Mouse (Mus musculus): ENCODE measurements around the gene Rps6ka2.
"Not testable (repeated sequence)": the region's sequence is repeated elsewhere in the genome, so short reads cannot be mapped to it uniquely, and the experiment has no call there.

Gene Rps6ka2

DNA sequence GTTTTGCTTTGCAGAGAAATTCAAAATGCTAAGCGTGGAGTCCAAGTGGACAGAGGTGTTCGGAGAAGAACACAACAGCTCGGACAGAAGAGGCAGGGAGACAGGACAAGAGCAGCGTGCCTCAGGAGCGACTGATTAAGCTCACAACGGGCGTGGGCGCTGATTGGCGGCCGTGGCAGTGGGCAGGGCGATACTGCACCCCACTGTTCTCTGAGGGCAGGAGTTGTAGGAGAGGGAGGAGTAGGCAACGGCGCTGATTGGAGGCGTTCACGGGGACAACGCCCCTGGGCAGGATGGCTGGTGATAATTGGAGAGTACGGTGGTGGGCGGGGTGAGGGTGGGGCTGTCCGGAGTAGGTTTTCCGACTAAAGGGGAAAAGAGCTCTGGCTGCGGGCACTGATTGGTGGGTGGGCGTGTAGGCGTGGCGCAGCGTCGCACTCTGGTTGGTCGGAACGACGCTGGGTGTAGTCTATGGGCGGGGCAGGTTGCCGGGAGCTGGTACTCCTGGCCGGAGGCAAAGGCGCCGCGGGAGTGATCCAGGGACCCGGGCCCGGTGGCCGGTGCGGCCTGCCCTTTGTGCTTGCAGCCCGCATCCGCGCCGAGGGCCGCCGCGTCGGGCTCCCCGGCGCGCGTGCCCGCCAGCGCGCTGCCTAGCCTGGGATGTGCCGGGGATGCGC, at the start of gene Rps6ka2:
Gene Rps6ka2, plus strand, starts transcription at position 489 of the 677 bp plus-strand sequence.
- DNase-seq: peak; percentile 97

DNA sequence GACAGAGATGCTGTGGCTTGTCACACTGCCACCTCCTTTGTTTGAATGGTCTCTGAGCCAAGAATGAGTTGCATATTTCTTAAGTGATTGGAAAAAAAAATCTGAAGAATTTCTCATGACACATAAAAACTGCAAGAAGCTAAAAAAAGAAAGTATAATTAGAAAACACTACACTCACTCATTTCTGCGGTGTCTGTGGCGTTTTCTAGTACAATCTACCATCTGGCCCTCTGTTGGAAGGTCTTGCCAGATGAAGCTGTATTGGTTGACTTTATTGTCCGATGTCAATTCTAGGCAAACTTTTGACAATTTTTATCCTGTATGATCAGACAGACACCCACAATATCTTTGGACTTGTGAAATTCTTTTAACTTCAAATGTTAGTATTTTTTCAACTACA, 49.1 kb upstream of the Rps6ka2 start:
- not testable (repeated sequence) for DNase-seq

DNA sequence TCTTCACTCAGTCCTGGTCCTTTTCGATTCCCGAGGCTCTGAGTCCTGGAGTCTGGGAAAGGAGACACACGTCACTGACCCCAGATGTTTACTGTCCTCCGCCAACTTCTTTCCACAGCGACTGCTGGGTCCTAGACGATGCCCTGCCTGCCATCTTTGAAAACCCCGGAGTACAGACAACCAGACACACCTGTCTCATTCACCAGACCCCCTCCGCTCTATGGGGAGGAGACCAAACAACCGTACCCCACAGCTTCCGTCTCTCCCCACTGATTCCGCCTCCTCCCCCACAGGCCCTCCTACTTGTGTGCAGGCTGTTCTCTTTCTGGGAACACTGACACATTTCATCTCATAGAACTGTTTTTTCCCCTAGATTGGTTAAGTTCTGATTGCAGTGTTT, 47.4 kb upstream of the Rps6ka2 start:
- DNase-seq: not testable (repeated sequence)

DNA sequence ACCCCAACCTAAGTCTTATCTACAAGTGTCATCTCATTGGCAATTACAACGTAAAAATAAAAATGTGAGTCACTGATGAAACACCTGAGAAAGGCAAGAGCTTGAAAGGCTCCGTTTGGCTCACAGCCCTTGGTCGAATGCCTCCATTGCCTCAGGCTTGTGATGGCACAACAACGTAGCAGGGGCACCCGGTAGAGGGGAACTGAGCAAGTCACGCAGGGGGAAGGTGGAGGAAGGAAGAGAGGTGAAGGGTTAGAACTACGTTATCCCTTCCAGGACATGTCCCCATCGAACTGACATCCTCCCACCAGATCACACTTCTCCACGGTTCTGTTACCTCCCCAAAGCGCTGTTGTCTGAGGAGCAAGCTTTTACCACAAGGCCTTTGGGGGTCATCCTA, 43.4 kb upstream of the Rps6ka2 start:
- not testable (repeated sequence) for DNase-seq

DNA sequence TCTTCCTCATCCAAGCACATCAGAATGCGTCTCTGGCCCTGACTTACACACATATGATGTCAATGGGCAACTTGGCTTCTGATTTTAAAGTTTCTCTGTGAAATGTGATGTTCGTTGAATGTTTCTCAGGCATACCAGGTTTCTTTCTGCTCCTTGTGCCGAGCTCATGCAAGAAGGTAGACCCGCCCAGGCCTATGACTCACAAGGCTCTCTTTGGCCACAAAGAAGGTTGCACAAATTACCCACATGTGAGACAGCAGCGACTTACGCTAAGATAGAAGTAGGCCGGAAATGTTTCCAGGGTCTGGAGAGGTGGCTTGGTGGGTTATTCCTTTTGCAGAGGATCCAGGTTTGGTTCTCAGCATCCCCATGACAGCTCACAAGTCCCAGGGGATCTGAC, 35.9 kb upstream of the Rps6ka2 start:
- DNase-seq: not testable (repeated sequence)

DNA sequence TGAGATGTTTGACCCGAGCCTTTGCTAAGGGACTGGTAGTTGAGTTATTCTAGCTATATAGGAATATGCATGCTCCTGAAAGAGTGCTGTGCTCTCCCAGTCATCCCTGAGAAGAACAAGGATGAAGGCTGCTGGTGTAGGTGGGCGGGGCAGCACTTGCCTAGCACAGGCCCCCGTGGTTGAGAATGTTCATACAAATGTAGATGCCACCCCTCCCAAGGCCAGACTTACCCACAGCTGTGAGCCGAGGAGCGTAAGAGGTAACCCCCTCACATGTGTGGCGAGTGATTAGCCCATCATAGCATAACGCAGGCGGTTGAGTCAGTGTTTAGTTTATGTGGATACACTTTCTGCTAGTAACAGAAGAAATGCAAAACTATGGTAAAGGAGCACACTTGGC, 34.6 kb upstream of the Rps6ka2 start:
- not testable (repeated sequence) for DNase-seq

DNA sequence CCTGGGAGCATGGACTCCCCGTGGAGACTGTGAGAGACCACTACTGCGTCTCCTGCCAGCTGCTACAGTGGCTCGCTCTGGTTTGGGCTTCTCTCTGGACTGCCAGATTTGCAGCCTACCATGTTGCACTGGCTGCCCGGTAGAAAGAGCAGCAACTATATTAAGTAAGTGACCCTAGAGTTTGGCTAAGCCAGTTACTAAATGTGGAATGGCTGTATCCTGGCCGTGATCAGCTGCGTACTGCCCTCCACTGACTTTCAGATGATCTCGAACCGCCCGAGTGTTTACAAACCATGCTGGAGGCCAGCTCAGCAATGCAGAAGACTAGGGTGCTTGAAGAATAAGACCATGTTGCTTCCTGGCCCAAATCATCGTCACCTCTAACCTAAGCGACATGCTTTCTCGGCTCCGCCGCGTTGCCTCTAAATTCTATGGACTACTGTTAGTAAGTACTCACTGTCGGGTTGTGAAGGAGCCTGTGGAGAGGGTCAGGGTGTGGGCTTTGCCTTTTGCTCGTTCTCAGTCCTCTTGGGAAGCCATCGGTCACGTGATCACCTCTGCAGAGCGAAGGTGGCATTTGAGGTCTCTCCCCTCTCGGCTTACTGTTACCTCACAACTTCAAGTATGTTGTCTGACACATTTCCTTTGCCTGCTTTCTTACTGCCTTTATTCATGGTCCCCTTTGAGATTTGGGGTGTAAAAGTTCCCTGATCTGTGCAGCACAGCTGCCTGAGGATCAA, 31.6 kb upstream of the Rps6ka2 start:
- no peak for DNase-seq

DNA sequence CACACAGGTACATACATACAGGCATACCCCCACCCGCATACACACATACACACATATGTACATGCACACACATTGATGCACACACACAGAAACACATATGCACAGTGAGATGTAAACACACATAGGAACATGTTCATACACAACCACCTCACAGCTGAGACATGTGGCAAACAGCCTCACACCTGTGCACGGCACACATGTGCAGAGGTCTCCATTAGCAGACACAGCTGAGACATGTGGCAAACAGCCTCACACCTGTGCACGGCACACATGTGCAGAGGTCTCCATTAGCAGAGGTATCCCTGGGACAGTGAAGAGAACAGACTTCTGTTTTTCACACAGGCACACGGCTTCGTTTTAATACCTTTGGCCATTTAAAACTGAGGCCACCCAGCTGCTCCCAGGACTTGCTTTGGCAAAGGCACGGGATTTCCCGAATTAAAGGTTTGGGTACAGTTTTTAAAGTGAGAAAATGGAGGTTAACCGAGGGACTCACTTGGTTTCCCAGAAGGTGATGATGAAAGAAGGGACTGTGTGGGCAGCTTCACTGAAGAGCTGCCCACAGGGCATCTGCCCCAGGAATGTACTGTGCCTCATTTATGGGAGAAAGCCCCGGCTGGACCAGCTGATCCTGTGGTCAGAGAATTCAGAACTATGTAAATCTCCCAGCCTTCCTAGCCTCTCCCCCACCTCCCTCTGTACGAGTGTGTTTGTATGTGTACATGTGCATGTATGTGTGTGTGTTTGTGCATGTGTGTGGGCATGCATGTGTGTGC, 29.3 kb upstream of the Rps6ka2 start:
- peak; percentile 35 for DNase-seq

DNA sequence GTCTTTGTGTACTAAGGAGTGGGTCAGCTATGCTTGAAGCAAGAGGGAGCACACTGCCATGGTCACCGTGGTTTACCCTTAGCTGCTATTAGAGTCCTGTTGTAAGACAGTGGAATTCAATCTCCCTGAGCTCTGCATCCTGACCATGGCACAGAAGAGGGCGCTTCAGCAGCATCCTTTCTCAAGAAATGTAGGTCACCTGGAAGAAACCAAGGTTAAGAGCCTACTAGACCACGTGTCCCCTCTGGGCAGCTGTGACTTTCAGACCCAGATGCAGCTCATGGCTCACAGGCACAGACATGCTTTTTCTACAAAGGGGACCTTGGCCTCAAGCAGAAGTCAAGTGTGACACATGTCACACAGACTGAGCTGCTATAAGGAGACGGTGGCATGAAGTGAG, 27.5 kb upstream of the Rps6ka2 start:
- DNase-seq: no peak

DNA sequence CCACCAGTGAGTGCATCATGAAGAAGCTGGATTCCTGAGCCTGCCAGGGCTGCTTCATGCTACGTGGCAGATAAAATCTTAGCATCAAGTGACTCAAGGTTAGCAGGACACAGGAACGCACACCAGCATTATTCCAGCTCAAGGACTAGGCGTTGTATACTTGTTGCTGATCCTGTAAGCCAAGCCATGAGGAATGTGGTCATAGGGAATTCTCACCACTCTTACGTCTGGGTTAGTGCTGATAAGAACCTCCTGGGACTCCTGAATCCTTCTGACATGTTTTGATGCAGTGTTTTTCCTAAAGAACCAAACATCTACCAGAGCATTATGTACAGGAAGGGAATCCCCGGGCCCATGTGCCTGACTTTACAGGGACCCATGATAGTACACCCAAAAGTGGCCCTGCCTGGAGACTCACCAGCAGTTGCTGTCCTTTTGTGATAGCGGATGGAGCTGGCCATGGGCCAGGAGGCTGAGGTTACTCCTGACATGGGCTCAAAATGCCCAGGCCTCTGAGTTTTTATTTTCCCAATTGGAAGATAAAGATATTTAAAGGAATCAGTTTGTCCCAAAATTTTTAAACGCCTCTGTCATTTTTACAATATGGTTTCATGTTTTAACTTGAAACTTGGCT, 25.9 kb upstream of the Rps6ka2 start:
- DNase-seq: no peak

DNA sequence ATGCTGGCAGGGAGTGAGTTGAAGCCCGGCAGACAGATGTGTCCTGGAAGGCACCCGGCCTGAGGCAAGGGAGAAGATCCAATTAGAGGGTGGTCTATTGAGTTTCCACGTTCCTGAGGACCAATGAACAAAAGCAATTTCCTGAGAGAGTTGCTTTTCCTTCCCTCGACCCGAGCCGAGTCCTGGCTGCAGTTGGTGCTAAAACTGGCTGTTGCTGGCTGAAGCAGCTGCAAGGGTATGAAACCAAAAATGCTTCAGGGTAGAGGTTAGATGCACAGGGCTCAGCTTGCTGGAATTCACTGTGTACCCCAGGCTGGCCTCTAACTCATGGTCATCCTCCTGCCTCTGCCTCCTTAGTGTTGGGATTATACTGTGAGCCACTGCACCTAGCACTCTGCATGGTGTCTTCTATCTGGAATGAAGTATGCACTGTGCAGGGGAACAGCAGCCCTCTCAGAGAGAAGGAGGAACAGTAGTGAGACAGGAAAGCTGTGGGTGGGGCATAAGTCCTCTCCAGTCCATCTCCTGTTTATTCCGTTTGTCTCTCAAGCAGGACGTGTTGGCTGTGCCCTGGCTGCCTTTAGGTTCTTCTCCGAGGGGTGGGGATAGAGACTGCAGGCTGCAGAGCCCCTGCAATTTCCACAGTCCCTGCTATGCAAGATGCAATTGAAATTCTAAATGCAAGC, 24.4 kb upstream of the Rps6ka2 start:
- DNase-seq: no peak

DNA sequence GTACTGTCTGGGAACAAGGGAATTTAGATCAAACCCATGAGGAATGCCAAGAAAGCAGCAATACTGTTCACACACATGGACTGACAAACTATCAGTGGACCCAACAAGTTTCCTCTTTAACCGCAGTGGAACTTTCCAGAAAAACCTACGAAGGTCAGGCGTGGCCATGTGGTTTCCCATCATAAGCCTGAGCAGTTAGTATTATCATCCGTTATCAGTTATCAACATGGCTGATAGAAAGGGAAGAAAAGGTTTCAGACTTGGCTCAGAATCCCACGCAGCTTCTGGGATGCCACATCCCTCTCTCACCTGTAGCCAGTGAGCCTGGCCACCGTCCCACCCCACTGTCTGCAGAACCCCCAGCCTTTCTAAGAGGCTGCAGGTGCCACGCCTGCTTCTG, 23.4 kb upstream of the Rps6ka2 start:
- DNase-seq: no peak

DNA sequence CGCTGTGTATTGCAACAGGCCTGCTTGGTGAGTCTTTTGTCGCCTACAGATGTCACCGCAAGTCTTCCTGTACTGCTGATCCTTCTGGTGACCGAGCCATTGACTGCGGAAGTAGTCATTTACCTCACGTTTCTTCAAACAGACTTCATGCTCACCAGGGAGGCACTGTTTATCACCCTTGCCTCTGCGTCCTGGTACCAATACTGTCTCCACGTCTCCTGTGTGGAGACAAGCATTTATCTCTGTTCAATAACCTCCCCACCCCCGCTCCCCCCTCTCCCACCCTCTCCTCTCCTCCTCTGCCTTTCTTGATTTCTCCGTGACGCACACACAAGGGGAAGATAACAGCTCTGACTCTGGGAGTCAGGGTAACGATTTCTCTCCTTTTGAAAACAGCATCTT, 22.0 kb upstream of the Rps6ka2 start:
- DNase-seq: no peak

DNA sequence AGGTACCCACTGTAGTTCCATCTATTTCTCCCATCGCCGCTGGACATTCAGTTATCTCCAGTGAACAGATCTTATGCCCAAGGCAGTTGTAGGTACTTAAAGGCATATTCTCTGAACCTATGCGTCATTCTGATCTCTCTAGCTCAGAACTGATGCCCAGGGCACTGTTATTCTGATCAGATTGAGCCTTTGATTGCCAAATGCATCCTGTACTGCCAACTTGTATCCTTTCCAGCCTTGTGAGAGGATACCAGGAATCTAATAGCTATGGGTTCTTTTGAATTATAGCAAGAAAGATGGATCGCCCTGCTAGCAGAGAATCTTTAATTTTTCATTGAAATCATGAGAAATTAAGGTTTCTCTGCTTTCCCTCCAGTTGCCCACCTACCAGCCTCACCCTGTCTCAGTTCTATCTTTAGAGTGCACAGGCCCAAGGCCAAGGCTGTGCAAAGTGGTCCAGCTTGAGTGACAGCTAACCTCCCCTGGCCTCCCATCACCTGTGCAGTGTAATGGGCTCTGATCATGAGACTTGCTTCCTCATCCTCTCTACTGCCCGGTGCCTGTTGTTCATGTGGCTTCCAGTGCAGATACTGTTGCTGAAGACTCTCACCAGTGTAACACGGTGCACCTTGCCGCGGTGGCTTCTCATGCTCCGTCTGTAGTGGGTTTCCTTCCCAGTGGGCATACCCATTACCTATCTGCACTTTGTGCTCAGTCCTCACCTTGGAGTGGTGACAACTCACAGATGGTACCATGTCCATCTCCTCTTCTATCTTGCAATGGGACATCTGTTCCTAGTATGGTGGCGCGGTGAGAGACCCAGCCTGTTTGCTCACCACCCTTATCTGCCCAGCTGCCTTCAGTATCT, 20.4 kb upstream of the Rps6ka2 start:
- no peak for DNase-seq

DNA sequence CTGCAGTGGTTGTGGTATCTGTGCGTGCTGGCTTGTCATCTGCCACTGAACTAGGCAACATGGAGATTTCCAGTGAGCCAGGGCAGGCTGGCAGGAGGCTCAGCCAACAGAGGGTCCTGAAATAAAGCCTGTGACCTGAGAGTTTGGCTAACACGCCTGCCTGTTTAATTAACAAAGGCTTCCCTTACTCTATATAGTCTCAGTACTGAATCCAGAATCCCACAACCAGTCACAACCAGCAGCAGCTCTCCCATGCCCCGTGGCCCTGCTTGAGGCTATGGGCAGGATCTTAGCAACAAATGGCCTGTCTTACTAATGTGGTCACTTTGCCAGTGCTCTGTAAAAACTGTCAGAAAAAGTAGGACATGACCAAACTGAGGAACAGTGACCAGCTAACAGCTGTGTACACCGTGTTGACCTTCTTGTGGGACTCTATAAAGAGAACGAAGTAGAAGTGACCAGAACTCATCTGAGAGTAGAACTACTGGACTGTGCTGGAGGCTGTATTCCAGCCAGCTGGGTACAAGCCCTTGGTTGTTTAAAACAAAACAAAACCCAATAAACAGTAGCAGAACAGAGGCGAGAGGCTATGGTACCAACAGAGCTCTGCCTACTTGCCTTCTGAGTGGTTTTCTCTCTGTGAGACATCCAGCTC, 18.3 kb upstream of the Rps6ka2 start:
- no peak for DNase-seq

DNA sequence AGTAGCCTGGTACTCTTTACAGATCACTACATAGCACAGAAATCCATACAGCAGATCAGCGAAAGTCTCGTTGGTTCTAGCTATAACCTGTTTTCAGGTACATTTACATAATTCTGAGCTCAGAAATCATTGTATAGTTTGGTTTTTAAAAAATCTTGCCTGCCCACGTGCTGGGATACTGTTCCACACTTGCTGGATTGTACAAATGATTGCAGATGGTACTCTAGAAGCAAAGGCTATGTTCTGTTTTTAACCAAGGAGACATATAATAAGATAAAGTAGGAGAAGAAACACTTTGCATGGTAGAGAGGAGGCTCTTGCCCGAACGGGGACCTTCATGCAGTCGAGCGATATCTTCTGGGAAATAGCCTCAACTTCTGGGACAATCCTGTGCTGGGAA, 17.3 kb upstream of the Rps6ka2 start:
- DNase-seq: no peak

DNA sequence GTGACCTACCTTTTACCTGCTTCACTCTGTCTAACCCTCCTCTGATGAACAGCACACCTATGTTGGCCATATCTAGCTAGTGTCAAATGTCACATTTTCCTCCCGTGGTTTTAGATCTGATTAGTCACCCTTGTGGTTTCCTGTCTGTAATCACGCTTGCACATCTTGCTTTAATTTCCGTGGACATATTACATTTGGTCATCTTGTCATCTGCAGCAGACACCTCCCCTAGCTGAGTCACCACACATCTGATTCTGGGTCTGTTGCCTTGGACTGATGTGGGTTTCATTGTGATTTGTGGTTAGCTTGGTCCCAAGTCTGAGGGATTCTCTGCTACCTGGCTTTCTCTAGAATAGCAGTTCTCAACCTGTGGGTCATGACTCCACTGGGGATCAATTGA, 6.0 kb upstream of the Rps6ka2 start:
- DNase-seq: no peak

DNA sequence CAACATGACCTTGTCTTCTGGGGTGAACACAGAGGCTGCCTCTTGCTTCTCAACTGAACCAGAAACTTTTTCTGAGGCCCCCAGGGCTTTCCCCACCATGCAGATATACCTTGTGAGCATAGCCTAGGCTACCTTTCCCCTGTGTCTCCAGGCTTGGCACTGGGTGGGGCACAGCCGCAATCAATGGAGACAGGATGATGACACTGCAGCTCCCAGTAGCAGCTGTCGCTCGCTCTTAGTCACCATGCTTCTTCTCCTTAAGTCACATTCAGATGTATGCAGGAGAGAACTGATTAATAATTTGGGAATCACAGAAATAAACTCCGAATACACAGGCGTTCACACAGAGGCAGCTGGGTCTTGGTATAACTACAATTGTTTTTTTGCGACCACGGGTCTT, 4.4 kb upstream of the Rps6ka2 start:
- DNase-seq: no peak

DNA sequence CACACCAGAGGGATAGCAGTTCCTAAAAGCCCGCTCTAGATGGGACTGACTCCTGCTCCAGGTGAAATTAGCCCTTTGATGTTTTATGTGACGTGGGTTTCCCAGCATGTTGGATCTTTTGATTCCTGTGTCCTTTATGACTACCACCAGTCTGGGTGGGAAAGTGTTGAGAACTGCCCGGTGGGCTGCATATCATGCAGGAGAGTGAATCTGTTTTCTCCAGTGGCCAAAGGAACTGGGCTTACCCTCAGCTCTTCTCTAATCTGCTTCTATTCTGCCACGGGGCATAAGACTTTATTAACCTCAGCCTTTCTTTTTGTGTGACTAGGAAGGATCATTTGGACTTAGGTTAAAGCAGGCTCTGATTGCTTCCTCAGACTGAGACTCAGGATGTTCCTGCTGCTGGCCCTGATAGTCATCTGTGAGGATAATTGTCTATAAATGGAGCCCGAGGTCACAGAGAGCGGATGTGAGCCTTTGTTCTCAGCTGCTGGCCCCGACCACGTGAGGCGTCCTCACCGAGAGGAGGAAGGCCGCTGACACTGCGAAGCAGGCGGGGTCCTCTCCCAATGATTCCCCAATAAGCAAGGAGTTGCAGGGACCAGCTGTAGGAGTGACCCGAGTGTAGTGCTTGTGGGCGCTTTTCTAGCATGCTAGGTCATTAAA, 821 bp upstream of the Rps6ka2 start:
- no peak for DNase-seq
